Mouse (Mus musculus) left cerebral cortex, postnatal 14 days (tissue): ENCODE data around the gene Arhgef5. TPM values are rescaled to one million over a fixed set of nuclear protein-coding genes. Genes with fewer than 3 reads are reported as not detected.
A peak's percentile ranks its signal among the peaks of the same experiment; 100 is the strongest.

Source experiments
- DNase-seq, 2 experiments: peaks; one replicate each; pipeline ENCODE4 v3.0.0; 2021 to 2022; ENCODE audit warnings: low spot score in 2 of 2, mixed read lengths in 1 of 2
- intact Hi-C: fragments of 180-260 bp; cut with DNase I; formaldehyde crosslinking; loops from one replicate; pipeline ENCODE4 v1.15.1; 2025
- total RNA-seq, 2 experiments: library from RNA; stranded (reverse); gene quantifications; 2 replicates each; pipeline ENCODE4 v1.2.3; 2021

Arhgef5 gene
- total RNA-seq, 2 experiments from 2014 or later, result 4.2 to 4.3 TPM

GRCm38 (mm10) chr6:43310071-43310470, 44.7 kb downstream of the Arhgef5 start:
- intact Hi-C loops, result no loop called here
- no peak for DNase-seq

GRCm38 (mm10) chr6:43312546-43312945, 47.2 kb downstream of the Arhgef5 start:
- DNase-seq, result no peak
- intact Hi-C loops, result no loop called here

GRCm38 (mm10) chr6:43312961-43313656, 47.7 kb downstream of the Arhgef5 start:
- no peak for DNase-seq
- intact Hi-C loops, result no loop called here

GRCm38 (mm10) chr6:43333479-43333878, 68.1 kb downstream of the Arhgef5 start:
- no peak for DNase-seq
- intact Hi-C loops, result no loop called here

- intact Hi-C loops, result no loop called here
- DNase-seq, result peak; percentile 57 to 58
These were observed 70.3 kb downstream of the Arhgef5 start for GRCm38 (mm10) chr6:43335619-43336234.

- DNase-seq, result no peak
- intact Hi-C loops, result no loop called here
These were observed 72.1 kb downstream of the Arhgef5 start for GRCm38 (mm10) chr6:43337491-43337961.

GRCm38 (mm10) chr6:43338804-43339203, 73.4 kb downstream of the Arhgef5 start:
- no peak for DNase-seq
- intact Hi-C loops, result no loop called here

Other genes starting within 250 kb of the Arhgef5 start
- not detected for gene Olfr441, start 159.2 kb upstream of the Arhgef5 start, total RNA-seq
- not detected for gene Olfr237-ps1, start 119.0 kb upstream of the Arhgef5 start, total RNA-seq
- gene Olfr437, start 102.3 kb upstream of the Arhgef5 start, total RNA-seq, result not detected
- not detected for gene Olfr13, start 93.4 kb upstream of the Arhgef5 start, total RNA-seq
- gene Olfr435, start 68.4 kb upstream of the Arhgef5 start, total RNA-seq, result not detected
- gene Olfr434, start 52.6 kb upstream of the Arhgef5 start, total RNA-seq, result not detected
- not detected for gene Olfr47, start 34.1 kb upstream of the Arhgef5 start, total RNA-seq
- gene Nobox, start 44.0 kb downstream of the Arhgef5 start, total RNA-seq, result under 1 TPM in 1 of 2 experiments, not detected in 1; 0.35 TPM